Mouse (Mus musculus) heart, embryonic 16.5 days (tissue): ENCODE measurements around the gene Glis1. TPM values are rescaled to one million over a fixed set of nuclear protein-coding genes. Genes with fewer than 3 reads are reported as not detected.

Source experiments
- ATAC-seq: fragments of 200-750 bp; cut with Nextera tagmentation; replicated peaks from 2 replicates; pipeline ENCODE4 v1.8.0; 2017; ENCODE audit warnings: moderate number of reproducible peaks; ENCODE audit not compliant: insufficient read depth, low FRiP score; ENCODE audit errors: extremely low read depth
- H3K27ac ChIP-seq: fragments of 300-500 bp; sonication (generic); 2 replicates; pipeline ENCODE4 v1.5.1; 2014; ENCODE audit warnings: mild to moderate bottlenecking, low read length, control low read depth, moderate library complexity
- H3K27me3 ChIP-seq: fragments of 300-500 bp; sonication (generic); 2 replicates; pipeline ENCODE4 v1.6.1; 2014; ENCODE audit warnings: low read length, mixed read lengths; ENCODE audit not compliant: control insufficient read depth, insufficient read depth
- H3K36me3 ChIP-seq: fragments of 300-500 bp; sonication (generic); 2 replicates; pipeline ENCODE4 v1.6.1; 2014; ENCODE audit not compliant: control insufficient read depth, insufficient read depth
- H3K4me1 ChIP-seq: fragments of 300-500 bp; sonication (generic); 2 replicates; pipeline ENCODE4 v1.6.1; 2014; ENCODE audit warnings: low read length, mixed read lengths; ENCODE audit not compliant: control insufficient read depth, insufficient read depth
- H3K4me2 ChIP-seq: fragments of 300-500 bp; sonication (generic); 2 replicates; pipeline ENCODE4 v1.6.1; 2014; ENCODE audit warnings: low read depth, mild to moderate bottlenecking, control low read depth, low read length
- H3K4me3 ChIP-seq: fragments of 300-500 bp; sonication (generic); 2 replicates; pipeline ENCODE4 v1.5.1; 2014; ENCODE audit warnings: mild to moderate bottlenecking, control low read depth, low read length
- H3K9ac ChIP-seq: fragments of 300-500 bp; sonication (generic); 2 replicates; pipeline ENCODE4 v1.6.1; 2014; ENCODE audit warnings: low read length, control low read depth
- H3K9me3 ChIP-seq: fragments of 300-500 bp; sonication (generic); replicated peaks from 2 replicates; pipeline ENCODE4 v1.6.1; 2016; ENCODE audit warnings: low read length; ENCODE audit not compliant: control insufficient read depth
- WGBS: fragments of 180-500 bp; shearing (Covaris S2); extraction: QIAGEN DNeasy Blood & Tissue Kit; methylation state at CpG from one replicate; pipeline ENCODE4 v1.1.7; 2014; 5-methylcytosine and 5-hydroxymethylcytosine counted together
- polyA plus RNA-seq: library from polyadenylated mRNA; unstranded; fragments of >200 nt; fragmentation: Nextera tagmentation; extraction: Ambion mirVana; gene quantifications from 2 replicates; pipeline ENCODE4 v1.2.1, GENCODE M21; 2015

Gene Glis1
- polyA plus RNA-seq, 1 experiment from 2014 or later, result 0.16 TPM

DNA sequence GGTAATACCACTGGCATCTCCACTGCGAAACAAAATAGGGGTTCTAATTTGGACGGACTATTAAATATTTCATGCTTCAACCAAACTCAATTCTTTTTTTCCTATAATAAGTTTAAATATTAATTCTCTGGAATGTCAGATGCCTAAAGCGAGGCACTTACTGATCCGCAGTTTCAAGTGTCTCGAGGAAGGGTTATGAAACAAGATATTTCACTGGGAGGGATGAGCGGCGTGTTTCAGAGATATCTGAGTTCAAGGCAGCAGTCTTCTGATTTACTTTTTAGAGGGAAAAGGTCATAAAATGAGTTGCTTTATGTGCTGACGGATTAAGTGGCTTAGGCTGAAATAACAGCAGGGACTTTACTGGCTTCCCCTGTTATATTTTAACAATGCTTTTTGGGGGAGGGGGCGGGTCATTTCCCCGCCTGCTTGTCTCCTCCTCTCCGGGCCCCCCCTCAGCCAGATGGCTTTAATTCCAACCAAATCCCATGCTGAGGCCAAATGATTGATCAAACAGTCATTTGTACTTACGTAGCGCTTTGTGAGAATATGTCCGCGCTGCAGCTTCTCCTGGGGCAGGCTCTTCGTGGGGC lies 8.6 kb downstream of the Glis1 start:
- WGBS, result 64% methylated on average over 16 of the region's 16 CpGs
- Histone ChIP-seq H3K4me3 (no peak overlapping the region), H3K27ac (no peak overlapping the region), H3K9ac (no peak overlapping the region), H3K4me2 (no peak overlapping the region), H3K27me3 (peaks cover 47% of the 10 kb centered on the region), H3K9me3 (peaks cover 4% of the 10 kb centered on the region), H3K36me3 (no peaks in the 10 kb centered on the region), H3K4me1 (no peaks in the 10 kb centered on the region)
- ATAC-seq, result no peak

DNA sequence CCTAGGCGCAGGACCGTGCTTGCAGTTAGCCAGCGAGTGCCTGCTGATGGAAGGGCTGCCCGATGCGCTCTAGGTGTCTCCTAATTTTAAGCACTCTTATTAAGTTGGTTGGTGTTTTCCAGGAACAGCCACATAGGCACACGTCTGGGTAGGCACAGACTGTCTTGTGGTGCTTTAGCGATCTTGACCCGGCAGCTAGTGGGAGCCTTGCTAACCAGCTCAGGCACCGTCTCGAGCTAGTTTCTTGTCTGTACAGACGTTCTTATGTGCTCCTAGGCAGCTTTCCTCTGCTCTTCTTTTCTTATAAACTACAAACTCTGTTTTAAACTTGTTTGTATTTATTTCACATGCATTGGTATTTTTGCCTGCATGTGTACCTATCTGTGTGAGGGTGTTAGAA lies 9.2 kb downstream of the Glis1 start:
- Histone ChIP-seq H3K27ac (no peak overlapping the region), H3K4me1 (no peaks in the 10 kb centered on the region), H3K9me3 (peaks cover 4% of the 10 kb centered on the region), H3K27me3 (peaks cover 41% of the 10 kb centered on the region), H3K4me3 (no peak overlapping the region), H3K36me3 (no peaks in the 10 kb centered on the region), H3K4me2 (no peak overlapping the region), H3K9ac (no peak overlapping the region)
- ATAC-seq, result no peak
- WGBS, result 76% methylated on average over 11 of the region's 11 CpGs

DNA sequence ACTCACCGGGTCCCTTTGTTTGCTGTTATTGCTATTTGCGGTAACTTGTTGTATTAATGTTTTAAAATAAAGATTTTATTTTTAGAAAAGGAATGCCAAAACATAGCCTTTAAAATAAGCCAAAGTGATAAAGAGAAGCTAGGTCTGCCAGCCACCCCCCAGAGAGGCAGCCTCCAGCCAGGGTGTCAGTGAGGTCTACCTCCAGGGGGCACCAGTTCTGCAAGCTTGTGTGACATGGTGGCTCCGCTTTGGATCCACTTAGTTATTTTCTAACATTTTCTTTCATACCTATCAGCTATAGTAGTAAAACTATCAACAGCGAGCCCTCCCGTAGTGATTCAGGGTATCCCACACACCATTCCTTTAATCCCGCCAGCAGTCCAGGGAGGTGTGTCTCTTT lies 14.1 kb downstream of the Glis1 start:
- ATAC-seq, result no peak
- WGBS, result 83% methylated on average over 6 of the region's 6 CpGs
- Histone ChIP-seq H3K27ac (no peak overlapping the region), H3K4me1 (no peaks in the 10 kb centered on the region), H3K36me3 (no peaks in the 10 kb centered on the region), H3K9me3 (peaks cover 4% of the 10 kb centered on the region), H3K4me2 (no peak overlapping the region), H3K27me3 (peaks cover 20% of the 10 kb centered on the region), H3K4me3 (no peak overlapping the region), H3K9ac (no peak overlapping the region)

DNA sequence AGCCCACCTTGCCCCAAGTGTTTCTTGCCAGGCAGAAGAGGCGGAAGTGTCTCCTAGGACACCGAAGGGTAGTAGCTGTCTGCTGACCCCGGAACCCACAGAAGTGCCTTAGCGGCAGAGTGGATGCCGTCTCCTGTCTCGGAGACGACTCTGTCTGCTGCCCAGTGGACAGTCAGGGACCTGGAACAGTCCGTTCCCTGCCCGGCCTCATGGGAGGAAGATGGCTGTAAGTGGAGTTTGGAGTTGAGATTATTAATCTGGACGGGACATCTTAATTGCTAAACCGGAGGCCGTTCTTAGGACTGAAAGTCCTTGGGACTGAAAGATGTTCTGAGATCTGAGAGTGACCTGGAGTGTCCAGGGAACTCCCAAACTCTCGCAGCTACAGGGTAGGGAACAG lies 15.1 kb downstream of the Glis1 start:
- H3K4me1 ChIP-seq, result no peaks in the 10 kb centered on the region
- no peaks in the 10 kb centered on the region for H3K36me3 ChIP-seq
- H3K9me3 ChIP-seq, result peaks cover 4% of the 10 kb centered on the region
- no peak overlapping the region for H3K4me3 ChIP-seq
- no peak overlapping the region for H3K4me2 ChIP-seq
- H3K27ac ChIP-seq, result no peak overlapping the region
- peaks cover 10% of the 10 kb centered on the region; the same call in 1 of the 2 replicates for H3K27me3 ChIP-seq
- H3K9ac ChIP-seq, result no peak overlapping the region
- ATAC-seq, result no peak
- 81% methylated on average over 13 of the region's 13 CpGs for WGBS

DNA sequence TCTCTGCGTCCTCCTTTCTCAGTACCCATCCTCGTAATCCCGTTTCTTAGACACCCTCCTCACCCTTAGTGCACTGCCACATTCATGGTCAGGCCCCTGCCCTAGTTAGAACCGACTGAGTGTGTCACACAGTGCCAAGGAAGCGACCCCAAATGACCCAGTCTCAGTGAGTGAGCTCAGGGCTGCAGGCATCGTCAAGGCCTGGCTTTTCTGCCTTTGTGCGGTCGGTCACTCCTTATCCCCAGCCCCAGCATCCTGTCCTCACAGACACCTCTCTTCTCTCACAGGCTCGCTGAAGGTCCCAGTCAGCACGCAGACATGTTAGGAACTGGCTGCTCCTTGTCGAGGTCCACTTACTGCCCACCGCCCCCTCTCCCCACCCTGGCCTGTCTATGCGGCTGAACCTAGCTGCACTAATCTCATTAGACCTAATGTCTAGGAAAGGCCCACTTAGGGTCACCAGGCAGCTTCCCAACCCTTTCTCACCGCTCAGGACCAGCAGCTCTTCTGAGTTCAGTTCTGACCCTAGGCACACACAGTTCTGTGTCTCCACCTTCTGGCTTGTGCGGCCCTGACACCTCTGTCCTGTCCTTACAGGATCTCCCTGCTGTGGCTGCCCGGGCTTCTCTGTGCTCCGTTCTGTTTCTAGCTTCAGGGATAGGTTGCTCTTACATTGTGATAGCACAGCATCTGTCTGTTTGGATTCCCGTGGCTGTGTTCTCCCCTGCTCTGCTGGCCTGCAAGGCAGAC lies 18.1 kb downstream of the Glis1 start:
- no peaks in the 10 kb centered on the region for H3K4me1 ChIP-seq
- no peaks in the 10 kb centered on the region for H3K36me3 ChIP-seq
- ATAC-seq, result no peak
- no peak overlapping the region for H3K4me3 ChIP-seq
- no peak overlapping the region for H3K4me2 ChIP-seq
- H3K9me3 ChIP-seq, result no peaks in the 10 kb centered on the region
- no peak overlapping the region for H3K9ac ChIP-seq
- 70% methylated on average over 18 of the region's 18 CpGs for WGBS
- H3K27ac ChIP-seq, result no peak overlapping the region
- H3K27me3 ChIP-seq, result peaks cover 3% of the 10 kb centered on the region; the same call in 1 of the 2 replicates

DNA sequence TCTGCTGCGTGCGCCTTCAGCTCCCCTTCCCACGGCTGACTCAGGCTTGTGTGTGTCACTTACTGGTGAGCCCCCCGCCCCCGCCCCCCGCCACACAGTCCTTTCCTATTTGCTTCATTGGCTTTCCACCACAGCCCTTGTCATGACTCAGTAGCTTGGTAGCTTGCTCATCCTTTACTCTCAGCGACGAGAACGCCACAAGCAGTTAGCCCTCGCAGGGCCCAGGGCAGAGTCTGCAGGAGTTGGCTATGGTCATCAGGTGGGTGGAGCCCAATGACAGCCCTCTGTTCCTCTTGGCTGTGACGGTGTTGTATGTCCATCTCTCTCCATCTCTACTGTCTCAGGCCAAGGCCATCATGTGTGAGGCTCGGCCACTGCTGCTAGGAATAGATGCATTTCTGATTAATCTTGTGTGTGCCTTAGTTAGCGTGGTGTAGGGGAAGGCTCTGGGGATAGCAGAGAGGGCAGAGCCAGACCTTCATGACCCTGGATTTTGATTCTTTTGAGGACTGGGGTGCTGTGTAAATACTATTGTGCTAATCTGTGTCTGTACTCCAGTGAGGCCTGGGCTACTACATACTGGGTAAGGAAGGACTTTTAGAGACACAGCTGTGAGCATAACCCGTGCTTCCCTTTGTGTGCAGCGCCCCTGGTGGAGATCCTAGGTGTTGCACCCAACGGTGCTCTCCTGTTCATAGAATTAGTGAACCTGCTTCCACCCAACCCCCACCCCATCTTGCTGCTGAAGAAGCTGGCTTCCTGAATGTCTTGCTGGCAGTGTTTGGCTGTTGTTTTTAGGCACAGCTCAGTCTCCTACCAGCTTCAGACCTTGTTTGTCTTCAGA lies 19.0 kb downstream of the Glis1 start:
- Histone ChIP-seq H3K9ac (no peak overlapping the region), H3K36me3 (no peaks in the 10 kb centered on the region), H3K27me3 (peaks cover 2% of the 10 kb centered on the region), H3K4me1 (no peaks in the 10 kb centered on the region), H3K9me3 (no peaks in the 10 kb centered on the region), H3K27ac (no peak overlapping the region), H3K4me3 (no peak overlapping the region), H3K4me2 (no peak overlapping the region)
- WGBS, result 57% methylated on average over 16 of the region's 16 CpGs
- no peak for ATAC-seq

DNA sequence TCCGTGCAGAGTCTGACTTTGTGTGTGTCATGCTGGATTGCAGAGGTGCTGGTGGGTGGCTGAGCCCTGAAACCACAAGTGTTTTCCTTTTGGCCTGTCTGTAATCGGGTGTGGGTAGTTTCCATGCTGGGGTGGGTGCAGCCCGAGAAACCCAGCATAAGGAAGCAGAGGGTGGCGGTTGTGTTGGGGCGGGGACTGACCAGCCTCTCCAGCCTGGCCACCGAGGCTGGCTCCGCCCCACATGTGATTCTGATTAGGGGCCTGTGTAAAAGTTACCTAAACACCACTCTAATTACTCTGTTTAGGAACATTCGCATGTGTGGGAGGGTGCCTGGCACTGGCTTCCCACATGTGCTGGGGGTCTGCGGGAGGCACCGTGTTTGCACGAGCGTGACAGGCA lies 23.2 kb downstream of the Glis1 start:
- no peak overlapping the region for H3K4me2 ChIP-seq
- H3K4me1 ChIP-seq, result no peaks in the 10 kb centered on the region
- WGBS, result 55% methylated on average over 12 of the region's 12 CpGs
- H3K9ac ChIP-seq, result no peak overlapping the region
- H3K9me3 ChIP-seq, result no peaks in the 10 kb centered on the region
- peaks cover 2% of the 10 kb centered on the region; the same call in 1 of the 2 replicates for H3K27me3 ChIP-seq
- no peak for ATAC-seq
- no peaks in the 10 kb centered on the region for H3K36me3 ChIP-seq
- no peak overlapping the region for H3K27ac ChIP-seq
- H3K4me3 ChIP-seq, result no peak overlapping the region

- ATAC-seq, result no peak
- H3K4me2 ChIP-seq, result no peak overlapping the region
Measured at GRCm38 (mm10) chr4:107458907-107459306, 24.5 kb downstream of the Glis1 start.

DNA sequence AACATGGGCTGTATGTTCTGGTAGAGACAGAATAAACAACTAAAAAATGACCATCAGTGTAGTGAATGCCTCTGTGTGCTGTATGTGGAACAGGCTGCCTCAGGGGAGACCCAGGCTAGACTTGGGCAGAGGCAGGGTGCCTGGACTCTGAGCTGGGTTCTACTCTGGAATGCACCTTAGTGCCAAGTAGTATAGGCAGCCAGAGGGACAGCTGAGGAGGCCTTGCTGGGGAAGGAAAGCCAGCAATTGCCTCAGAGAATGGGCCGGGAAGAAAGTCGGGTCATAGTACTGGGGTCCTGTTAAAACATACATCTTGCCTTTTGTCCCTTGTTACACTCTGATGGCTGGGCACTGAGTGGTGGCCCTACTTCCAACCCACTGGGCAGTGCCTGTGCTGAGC lies 25.1 kb downstream of the Glis1 start:
- no peak overlapping the region for H3K4me3 ChIP-seq
- no peak overlapping the region for H3K27ac ChIP-seq

More at GRCm38 (mm10) chr4:107458907-107459306, 24.5 kb downstream of the Glis1 start:
- Histone ChIP-seq H3K4me1 (no peaks in the 10 kb centered on the region), H3K9me3 (no peaks in the 10 kb centered on the region), H3K4me3 (no peak overlapping the region), H3K27me3 (peaks cover 2% of the 10 kb centered on the region; the same call in 1 of the 2 replicates), H3K27ac (no peak overlapping the region), H3K9ac (no peak overlapping the region), H3K36me3 (no peaks in the 10 kb centered on the region)
- WGBS, result 52% methylated on average over 17 of the region's 17 CpGs

More for the DNA sequence above, 25.1 kb downstream of the Glis1 start:
- H3K4me2 ChIP-seq, result no peak overlapping the region
- ATAC-seq, result no peak
- peaks cover 2% of the 10 kb centered on the region; the same call in 1 of the 2 replicates for H3K27me3 ChIP-seq
- no peaks in the 10 kb centered on the region for H3K4me1 ChIP-seq
- no peak overlapping the region for H3K9ac ChIP-seq
- no peaks in the 10 kb centered on the region for H3K36me3 ChIP-seq
- H3K9me3 ChIP-seq, result no peaks in the 10 kb centered on the region
- 71% methylated on average over 2 of the region's 2 CpGs for WGBS
